Mouse (Mus musculus): ENCODE data around the gene Dock1.

Gene Dock1

DNA sequence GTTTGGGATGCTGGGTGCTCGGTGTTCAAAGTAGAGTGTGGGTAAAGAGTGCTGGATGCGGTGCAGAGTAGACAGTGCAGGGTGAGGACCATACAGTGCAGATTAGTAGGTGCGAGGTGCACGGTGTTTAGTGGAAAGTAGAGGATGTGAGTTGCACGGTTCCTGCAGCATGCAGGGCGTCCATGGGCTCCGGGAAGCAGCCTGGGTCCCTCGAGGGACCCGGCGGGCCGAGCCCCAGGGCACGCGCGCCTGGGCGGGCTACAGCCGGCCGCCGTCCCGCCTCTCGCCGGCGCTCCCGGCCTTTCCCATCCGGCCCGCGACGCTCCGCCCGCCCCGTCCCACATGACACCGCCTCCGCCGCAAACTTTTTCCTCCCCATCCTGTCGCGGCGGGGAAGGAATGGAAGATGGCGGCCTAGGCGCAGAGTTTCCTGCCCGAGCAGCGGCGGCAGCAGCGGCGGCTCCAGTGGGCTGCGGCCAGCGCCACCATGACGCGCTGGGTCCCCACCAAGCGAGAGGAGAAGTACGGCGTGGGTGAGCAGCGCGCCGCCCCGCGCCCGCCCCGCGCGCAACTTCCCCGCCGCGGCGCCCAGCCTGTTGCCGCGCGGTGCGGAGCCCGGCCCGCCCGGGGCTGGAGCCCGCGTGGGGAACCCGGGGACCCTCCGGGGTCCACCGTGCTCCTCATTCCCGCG, at the start of gene Dock1:
Gene Dock1, plus strand, starts transcription at position 343 of the 691 bp plus-strand sequence.
- DNase-seq (ENCODE audit: extremely low read depth, low read depth, low spot score), result no peak

- no peak for DNase-seq (ENCODE audit: extremely low read depth, low read depth, low spot score)
Observed at GRCm38 (mm10) chr7:134627906-134628305, 42.5 kb upstream of the Dock1 start.

GRCm38 (mm10) chr7:134650246-134650830, 20.1 kb upstream of the Dock1 start:
- no peak for DNase-seq (ENCODE audit: extremely low read depth, low read depth, low spot score)

GRCm38 (mm10) chr7:134651071-134651470, 19.4 kb upstream of the Dock1 start:
- no peak for DNase-seq (ENCODE audit: extremely low read depth, low read depth, low spot score)

DNA sequence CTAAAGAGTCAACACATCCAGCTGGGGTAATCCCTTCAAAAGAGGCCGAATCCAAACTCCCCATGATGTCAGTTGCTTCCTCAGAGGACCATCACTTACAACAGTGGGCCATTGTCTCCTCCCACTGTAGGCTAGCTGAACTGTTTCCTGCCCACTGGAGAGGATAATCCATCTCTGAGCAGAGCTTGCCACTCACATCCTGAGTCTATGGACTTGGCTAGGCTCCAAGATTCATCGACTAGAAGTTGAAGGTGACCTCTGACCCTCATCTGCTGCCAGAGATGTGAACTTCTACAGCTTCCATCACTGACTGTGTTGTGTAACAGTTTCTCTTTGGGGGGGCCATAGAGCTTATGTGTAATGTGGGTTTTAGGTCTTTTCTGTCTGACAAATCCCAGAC, 7.2 kb upstream of the Dock1 start:
- DNase-seq (ENCODE audit: extremely low read depth, low read depth, low spot score), result no peak

GRCm38 (mm10) chr7:134665642-134666282, 4.7 kb upstream of the Dock1 start:
- DNase-seq (ENCODE audit: extremely low read depth, low read depth, low spot score), result no peak

DNA sequence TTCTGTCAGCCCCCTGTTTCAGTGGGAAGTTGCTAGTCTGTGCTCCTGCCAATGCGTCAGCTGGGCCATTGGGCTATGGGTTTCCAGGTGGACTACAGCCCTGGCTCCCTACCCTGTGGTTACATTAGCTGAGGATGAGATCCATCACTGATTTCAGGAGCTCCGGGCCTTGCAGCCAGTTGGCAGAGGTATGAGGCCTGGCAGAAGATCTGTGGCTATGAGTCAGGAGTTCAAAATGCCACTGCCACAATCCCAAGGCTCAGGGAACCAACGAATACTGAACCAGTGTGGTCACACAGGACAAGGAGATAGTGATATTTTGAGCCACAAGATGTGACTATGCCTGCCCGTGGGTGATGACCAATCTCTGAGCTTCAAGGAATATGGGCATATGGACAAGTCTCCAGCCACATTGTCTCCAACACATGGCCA, 3.2 kb upstream of the Dock1 start:
- DNase-seq (ENCODE audit: extremely low read depth, low read depth, low spot score), result no peak

DNA sequence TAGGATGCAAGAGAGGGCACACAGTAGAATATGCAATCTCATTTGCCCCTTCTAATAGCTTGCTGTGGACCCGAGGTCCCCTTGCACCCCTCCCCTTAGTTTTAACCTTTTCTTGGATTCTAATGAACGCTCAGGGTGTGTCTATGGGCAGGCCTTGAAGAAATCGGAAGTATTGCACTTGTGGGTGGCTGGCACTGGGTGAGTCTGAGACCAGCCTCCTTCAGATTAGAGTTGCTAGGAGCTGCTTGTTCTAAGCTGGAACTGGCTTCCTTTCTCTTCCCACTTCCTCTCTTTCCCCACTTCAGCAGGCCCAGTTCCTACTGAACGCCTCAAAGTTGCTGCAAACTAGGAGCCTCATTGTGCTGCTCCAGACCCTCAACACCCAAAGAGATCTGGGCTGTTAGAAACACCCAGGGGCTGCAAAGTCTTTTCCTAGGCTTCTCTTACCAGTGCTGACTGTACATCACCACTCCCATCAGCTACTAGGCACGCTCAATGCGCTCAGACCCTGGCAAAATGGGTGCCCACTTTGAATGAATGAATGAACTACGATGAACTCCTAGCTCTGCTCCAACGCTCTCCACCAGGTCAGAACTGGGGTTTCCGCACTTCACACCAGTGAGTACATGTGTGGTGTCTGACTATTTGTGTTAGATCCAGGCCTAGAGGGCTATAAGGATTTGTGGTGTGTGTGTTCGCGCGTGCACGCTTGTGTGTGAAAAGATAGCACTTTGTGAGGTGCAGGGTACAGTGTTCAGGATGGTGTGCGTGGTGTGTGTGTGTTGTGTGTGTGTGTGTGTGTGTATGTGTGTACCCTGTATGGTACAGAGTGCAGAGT, 761 bp upstream of the Dock1 start:
- no peak for DNase-seq (ENCODE audit: extremely low read depth, low read depth, low spot score)

DNA sequence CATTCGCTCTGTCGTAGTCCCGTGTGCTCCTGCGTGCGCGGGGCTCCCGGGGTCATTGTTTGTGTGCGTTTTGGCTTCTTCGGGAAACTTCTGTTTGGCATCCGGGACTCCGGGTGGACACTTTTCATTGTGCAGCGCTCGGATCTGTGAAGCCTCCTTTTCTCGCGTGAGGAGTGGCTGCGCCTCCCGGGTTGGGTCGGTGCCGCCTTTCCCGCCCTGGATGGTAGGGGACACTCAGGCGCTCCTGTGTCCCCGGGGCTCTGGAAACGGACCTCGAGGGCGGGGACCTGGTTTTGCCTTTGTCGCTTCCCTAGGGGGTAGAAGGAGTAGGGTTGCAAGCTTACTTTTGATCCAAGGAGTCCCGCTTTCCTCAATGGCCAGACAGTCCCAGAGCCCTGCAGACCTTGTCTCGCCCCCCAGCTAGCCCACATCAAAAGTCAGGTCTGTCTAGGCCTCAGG, 578 bp downstream of the Dock1 start:
- DNase-seq (ENCODE audit: extremely low read depth, low read depth, low spot score), result no peak

GRCm38 (mm10) chr7:134671467-134671901, 1.0 kb downstream of the Dock1 start:
- DNase-seq (ENCODE audit: extremely low read depth, low read depth, low spot score), result no peak

- DNase-seq (ENCODE audit: extremely low read depth, low read depth, low spot score), result no peak
Observed at GRCm38 (mm10) chr7:134673135-134673534, 2.7 kb downstream of the Dock1 start.

DNA sequence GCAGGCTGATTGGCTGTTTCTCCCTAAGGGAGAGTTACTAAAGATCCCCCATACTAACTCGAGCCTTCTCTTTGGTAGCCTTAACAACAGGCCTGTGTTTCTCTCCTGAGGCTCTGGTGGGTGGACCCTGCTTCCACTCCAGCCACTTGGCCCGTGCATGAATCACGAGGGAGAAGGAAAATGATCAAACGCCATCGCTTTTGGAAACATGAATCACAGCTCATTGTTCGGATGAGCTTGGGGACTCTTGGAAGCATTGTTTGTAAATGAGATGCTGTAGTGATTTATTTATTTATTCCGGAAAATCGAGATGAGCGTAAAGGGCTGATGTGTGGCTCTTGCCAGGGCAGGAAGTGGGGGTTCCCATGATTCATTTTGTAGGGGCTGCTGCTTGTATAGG, 3.5 kb downstream of the Dock1 start:
- DNase-seq (ENCODE audit: extremely low read depth, low read depth, low spot score), result no peak

- no peak for DNase-seq (ENCODE audit: extremely low read depth, low read depth, low spot score)
Observed at GRCm38 (mm10) chr7:134677852-134678251, 7.4 kb downstream of the Dock1 start.

GRCm38 (mm10) chr7:134679314-134680158, 9.1 kb downstream of the Dock1 start:
- no peak for DNase-seq (ENCODE audit: extremely low read depth, low read depth, low spot score)

DNA sequence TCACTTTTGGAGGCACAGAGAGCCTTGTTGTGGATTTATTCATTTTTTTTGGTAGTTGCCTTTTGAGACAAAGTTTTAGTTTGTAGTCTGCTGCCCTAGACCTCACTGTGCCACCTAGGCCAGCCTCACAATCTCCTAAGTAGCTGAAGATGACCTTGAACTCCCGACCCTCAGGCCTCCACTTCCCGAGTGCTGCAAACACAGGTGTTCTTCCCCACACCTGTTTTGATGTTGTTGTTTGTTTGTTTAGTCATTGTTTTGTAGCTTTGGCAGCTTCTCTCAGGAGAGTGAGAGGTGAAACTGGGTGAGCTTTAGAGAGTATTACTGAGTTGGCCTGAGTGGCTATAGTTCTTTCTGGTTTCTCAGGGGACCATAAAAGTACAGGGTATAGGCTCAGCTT, 9.7 kb downstream of the Dock1 start:
- DNase-seq (ENCODE audit: extremely low read depth, low read depth, low spot score), result no peak

DNA sequence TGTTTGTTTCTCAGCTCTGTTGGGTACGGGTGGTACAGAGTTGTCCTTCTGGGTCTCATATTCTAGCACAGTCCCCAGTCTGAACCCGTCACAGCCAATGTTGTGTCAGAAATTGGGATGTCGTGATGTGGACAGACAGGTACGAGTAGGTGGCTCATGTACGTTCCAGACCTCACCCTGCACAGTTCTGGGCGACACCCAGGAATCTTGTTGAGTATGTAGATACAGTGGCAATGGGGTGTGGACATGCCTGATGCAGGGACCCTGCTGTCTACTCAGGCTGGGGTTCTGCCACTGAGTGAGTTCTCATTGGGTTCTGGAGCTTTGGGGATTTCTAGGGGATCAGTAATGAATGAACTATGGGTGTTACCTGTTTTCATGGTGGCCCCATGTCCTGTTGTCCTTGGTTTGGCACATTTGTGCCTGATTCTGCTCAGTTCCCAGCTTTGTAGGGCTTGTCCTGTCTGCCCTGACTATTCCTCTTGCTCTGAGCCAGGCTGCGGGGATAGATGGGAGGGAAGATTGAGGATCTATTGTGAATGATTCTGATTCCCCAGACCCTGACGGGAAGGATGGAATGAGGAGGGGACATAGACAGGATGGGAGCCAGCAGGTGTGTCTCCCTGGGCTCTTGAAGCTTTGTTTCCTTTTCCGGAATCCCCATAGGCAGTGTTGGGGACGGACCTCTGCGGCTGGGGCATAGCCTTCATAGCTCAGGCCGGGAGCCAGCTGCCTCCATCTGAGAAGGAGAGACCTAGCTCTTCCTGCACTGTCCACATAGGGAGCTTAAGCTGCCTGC, 11.5 kb downstream of the Dock1 start:
- no peak for DNase-seq (ENCODE audit: extremely low read depth, low read depth, low spot score)

DNA sequence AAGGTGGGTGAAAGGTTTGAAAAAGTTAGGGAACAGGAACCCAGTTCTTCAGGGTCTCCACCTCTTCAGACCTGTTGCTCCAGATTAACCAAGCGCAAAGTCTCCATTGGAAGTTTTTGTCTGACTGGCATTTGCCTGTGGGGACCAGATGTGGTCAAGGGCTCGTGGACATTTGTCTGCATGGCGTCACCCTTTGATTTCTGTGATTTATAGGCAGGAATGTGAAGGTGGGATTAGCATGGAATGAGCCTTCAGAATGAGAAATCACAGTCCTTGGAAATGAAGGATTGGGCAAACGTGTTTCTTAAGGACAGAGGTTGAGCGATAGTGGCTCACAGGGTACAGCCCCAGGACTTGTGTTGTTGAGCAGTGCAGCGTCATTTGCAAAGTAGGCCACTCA, 17.9 kb downstream of the Dock1 start:
- no peak for DNase-seq (ENCODE audit: extremely low read depth, low read depth, low spot score)

DNA sequence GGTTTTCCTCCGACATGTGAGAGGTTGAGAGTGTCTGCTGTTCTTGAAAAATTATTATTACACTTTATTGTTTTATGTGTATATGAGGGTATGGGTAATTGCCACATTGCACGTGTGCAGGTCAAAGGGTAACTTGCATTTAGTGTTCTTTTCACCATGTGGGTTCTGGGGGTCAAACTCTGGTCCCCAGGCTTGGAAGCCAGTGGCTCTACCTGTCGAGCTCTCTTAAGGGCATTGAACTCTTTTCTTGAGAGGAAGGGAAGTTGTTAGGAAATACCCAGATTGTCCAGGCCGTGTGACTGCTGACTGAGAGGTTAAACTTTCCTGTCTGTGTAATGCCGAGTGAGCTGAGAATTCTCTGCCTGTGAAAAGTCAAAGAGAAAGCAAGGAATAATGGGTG, 19.7 kb downstream of the Dock1 start:
- DNase-seq (ENCODE audit: extremely low read depth, low read depth, low spot score), result no peak

- DNase-seq (ENCODE audit: extremely low read depth, low read depth, low spot score), result no peak
Observed at GRCm38 (mm10) chr7:134690806-134691205, 20.4 kb downstream of the Dock1 start.

GRCm38 (mm10) chr7:134693325-134693724, 22.9 kb downstream of the Dock1 start:
- no peak for DNase-seq (ENCODE audit: extremely low read depth, low read depth, low spot score)

Measured in fat pad, adult 2 months (tissue).